Mouse (Mus musculus): ENCODE data around the gene Zan. TPM values are rescaled to one million over a fixed set of nuclear protein-coding genes. Genes with fewer than 3 reads are reported as not detected.

Gene Zan
- total and polyA plus RNA-seq, 3 experiments, result 0.15 TPM; not detected in 2

DNA sequence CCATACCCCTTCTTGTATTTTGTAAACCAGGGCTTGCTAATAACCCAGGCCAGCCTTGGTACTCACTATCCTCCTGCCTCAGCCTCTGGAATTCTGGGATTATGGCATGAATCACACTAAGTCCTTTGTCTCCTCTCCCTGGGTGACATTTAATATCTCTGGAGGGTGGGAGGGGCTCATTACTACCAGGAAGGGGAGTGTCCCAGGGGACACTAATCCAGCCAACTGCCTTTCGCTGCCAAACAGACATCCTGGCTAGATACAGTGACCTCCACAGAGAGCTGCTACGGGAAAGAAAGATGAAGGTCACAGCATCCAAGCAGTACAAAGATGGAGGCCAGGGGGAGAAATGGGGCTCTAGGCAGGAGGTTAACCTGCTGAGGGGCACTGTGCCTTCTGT lies 101.2 kb downstream of the Zan start:
- Histone ChIP-seq H3K9me3 (replicated peaks; ENCODE audit: insufficient read depth, low read length) (no peaks in the 10 kb centered on the region), H3K9ac (ENCODE audit: control insufficient read depth, low read depth, low read length, poor library complexity, severe bottlenecking) (no peak overlapping the region)

DNA sequence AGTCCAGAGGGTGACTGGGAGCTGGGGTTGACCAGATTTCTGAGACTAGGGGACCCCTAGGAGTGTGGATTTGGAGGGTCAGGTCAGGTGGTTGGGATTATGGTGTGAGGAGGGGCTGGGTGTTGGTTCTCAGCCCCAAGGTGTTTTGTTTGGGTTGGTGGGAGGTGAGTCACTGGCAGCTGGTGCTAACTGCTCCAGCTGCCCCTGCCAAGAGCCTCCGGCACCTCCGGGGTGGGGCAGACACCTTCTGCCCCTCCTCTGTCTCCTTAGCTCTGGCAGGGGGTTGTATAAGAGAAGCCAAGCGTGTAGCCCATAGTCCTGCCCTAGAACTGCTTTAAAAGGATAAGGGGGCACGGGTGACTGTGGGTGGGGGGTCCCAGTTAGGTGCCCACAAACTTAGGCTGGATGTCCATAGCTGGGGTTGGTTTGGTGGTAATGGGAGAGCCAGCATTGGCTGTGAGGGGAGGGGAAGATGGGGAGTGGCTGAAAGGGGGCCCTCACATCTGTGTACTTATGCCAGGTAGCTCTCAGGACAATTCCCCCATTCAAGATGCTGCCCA lies 102.3 kb downstream of the Zan start:
- no peak overlapping the region for H3K4me3 ChIP-seq (ENCODE audit: control insufficient read depth in 1 of 2, insufficient read depth in 1 of 2, low read depth in 2 of 2, low read length in 2 of 2)
- no peaks in the 10 kb centered on the region for H3K9me3 ChIP-seq (replicated peaks; ENCODE audit: insufficient read depth, low read length)
- DNase-seq (ENCODE audit: low read depth, low spot score), result no peak
- H3K27me3 ChIP-seq (ENCODE audit: control insufficient read depth in 1 of 2, insufficient read depth in 2 of 2, low read length in 2 of 2), result peaks cover 3 to 7% of the 10 kb centered on the region in 2 experiments; a peak in 3 of 4 replicates
- TF ChIP-seq BHLHE40 (IDR thresholded peaks at IDR 0.05; ENCODE audit: borderline replicate concordance, low read depth, low read length) (no peak), TAL1 (IDR thresholded peaks at IDR 0.05; ENCODE audit: low read length) (no peak), E2F4 (IDR thresholded peaks at IDR 0.05; ENCODE audit: borderline replicate concordance, low read depth, low read length) (no peak), RAD21 (IDR thresholded peaks at IDR 0.05; ENCODE audit: low read depth, low read length) (no peak), MAX (IDR thresholded peaks at IDR 0.05; ENCODE audit: low read length) (no peak), NRF1 (IDR thresholded peaks at IDR 0.05; ENCODE audit: insufficient read depth, low read depth, low read length, poor library complexity, severe bottlenecking) (no peak), TCF12 (IDR thresholded peaks at IDR 0.05; ENCODE audit: low read depth, low read length) (no peak)
- H3K79me2 ChIP-seq (ENCODE audit: control insufficient read depth, insufficient read depth, low read length, poor library complexity), result no peaks in the 10 kb centered on the region
- H3K36me3 ChIP-seq (ENCODE audit: control insufficient read depth in 1 of 2, insufficient read depth in 2 of 2, low read length in 2 of 2), result no peaks in the 10 kb centered on the region
- H3K9ac ChIP-seq (ENCODE audit: control insufficient read depth, low read depth, low read length, poor library complexity, severe bottlenecking), result no peak overlapping the region
- H3K4me1 ChIP-seq (ENCODE audit: control insufficient read depth in 1 of 2, insufficient read depth in 2 of 2, low read length in 2 of 2), result no peaks in the 10 kb centered on the region
- H3K27ac ChIP-seq (ENCODE audit: control insufficient read depth, low read depth, low read length), result no peak overlapping the region

More for the DNA sequence above, 101.2 kb downstream of the Zan start:
- Histone ChIP-seq H3K4me3 (ENCODE audit: control insufficient read depth in 1 of 2, insufficient read depth in 1 of 2, low read depth in 2 of 2, low read length in 2 of 2) (no peak overlapping the region), H3K27ac (ENCODE audit: control insufficient read depth, low read depth, low read length) (no peak overlapping the region), H3K27me3 (ENCODE audit: control insufficient read depth in 1 of 2, insufficient read depth in 2 of 2, low read length in 2 of 2) (peaks cover 3 to 7% of the 10 kb centered on the region in 2 experiments; a peak in 3 of 4 replicates), H3K4me1 (ENCODE audit: control insufficient read depth in 1 of 2, insufficient read depth in 2 of 2, low read length in 2 of 2) (no peaks in the 10 kb centered on the region), H3K79me2 (ENCODE audit: control insufficient read depth, insufficient read depth, low read length, poor library complexity) (no peaks in the 10 kb centered on the region), H3K36me3 (ENCODE audit: control insufficient read depth in 1 of 2, insufficient read depth in 2 of 2, low read length in 2 of 2) (no peaks in the 10 kb centered on the region)
- TF ChIP-seq EP300 (IDR thresholded peaks at IDR 0.05; ENCODE audit: low read depth in 1 of 2, low read length in 2 of 2), result no peak
- no peak for TF ChIP-seq ETS1 (IDR thresholded peaks at IDR 0.05; ENCODE audit: low read depth, low read length)
- no peak for TF ChIP-seq GABPA (IDR thresholded peaks at IDR 0.05; ENCODE audit: low read depth, low read length)
- TF ChIP-seq NRF1 (IDR thresholded peaks at IDR 0.05; ENCODE audit: insufficient read depth, low read depth, low read length, poor library complexity, severe bottlenecking), result no peak
- no peak for DNase-seq (ENCODE audit: low read depth, low spot score)

DNA sequence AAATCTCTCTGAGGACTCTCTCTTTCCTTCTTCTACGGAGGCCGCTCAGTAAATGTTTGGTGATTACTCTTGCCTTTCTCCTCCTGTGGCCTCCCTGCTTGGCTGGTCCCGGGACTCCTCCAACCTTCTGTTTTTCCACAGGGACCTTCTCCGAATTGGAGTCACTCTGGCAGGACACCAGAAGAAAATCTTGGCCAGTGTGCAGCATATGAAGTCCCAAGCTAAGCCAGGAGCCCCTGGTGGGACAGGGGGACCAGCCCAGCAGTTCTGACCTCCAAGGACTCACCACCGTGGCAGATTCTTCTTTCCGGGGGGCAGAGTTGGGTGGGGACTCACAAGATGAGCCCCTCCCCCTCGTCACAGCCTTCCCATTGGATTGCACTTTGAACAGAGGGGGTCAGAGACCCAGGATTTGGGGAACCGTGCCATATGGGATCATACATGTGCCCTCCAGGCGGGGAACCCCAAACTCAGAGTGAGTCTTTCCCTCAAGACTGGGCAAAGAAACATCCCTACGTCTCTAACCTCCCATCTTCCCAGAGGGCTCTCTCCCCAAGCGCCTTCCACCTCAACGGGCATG lies 103.4 kb downstream of the Zan start:
- Histone ChIP-seq H3K79me2 (ENCODE audit: control insufficient read depth, insufficient read depth, low read length, poor library complexity) (no peaks in the 10 kb centered on the region), H3K9me3 (replicated peaks; ENCODE audit: insufficient read depth, low read length) (no peaks in the 10 kb centered on the region), H3K27ac (ENCODE audit: control insufficient read depth, low read depth, low read length) (no peak overlapping the region), H3K27me3 (ENCODE audit: control insufficient read depth in 1 of 2, insufficient read depth in 2 of 2, low read length in 2 of 2) (peaks cover 5 to 7% of the 10 kb centered on the region in 2 experiments; a peak in 3 of 4 replicates), H3K36me3 (ENCODE audit: control insufficient read depth in 1 of 2, insufficient read depth in 2 of 2, low read length in 2 of 2) (no peaks in the 10 kb centered on the region), H3K4me1 (ENCODE audit: control insufficient read depth in 1 of 2, insufficient read depth in 2 of 2, low read length in 2 of 2) (no peaks in the 10 kb centered on the region), H3K9ac (ENCODE audit: control insufficient read depth, low read depth, low read length, poor library complexity, severe bottlenecking) (no peak overlapping the region), H3K4me3 (ENCODE audit: control insufficient read depth in 1 of 2, insufficient read depth in 1 of 2, low read depth in 2 of 2, low read length in 2 of 2) (no peak overlapping the region)
- no peak for DNase-seq (ENCODE audit: low read depth, low spot score)
- TF ChIP-seq GATA1 (IDR thresholded peaks at IDR 0.05; ENCODE audit: low read depth, low read length) (no peak), ZMIZ1 (IDR thresholded peaks at IDR 0.05; ENCODE audit: low read depth, low read length) (no peak), MEF2A (IDR thresholded peaks at IDR 0.05; ENCODE audit: extremely low read depth, insufficient replicate concordance, low read depth, low read length, poor library complexity, severe bottlenecking) (no peak), NRF1 (IDR thresholded peaks at IDR 0.05; ENCODE audit: insufficient read depth, low read depth, low read length, poor library complexity, severe bottlenecking) (no peak), RAD21 (IDR thresholded peaks at IDR 0.05; ENCODE audit: low read depth, low read length) (no peak), RCOR1 (IDR thresholded peaks at IDR 0.05; ENCODE audit: low read depth, low read length) (no peak), MXI1 (IDR thresholded peaks at IDR 0.05; ENCODE audit: low read depth, low read length) (no peak), POLR2AphosphoS2 (IDR thresholded peaks at IDR 0.05; ENCODE audit: low read length) (no peak), MAZ (IDR thresholded peaks at IDR 0.05; ENCODE audit: low read depth, low read length) (no peak), HCFC1 (IDR thresholded peaks at IDR 0.05; ENCODE audit: low read depth, low read length) (no peak), GABPA (IDR thresholded peaks at IDR 0.05; ENCODE audit: low read depth, low read length) (no peak)
